Mouse (Mus musculus) small intestine, adult 2 months (tissue): Measurements from ENCODE around the gene Atp13a3.

Experiments used
- CTCF ChIP-seq: fragments of 200-500 bp; IDR thresholded peaks from 2 replicates; pipeline ENCODE4 v1.5.1; 2012; ENCODE audit warnings: low read depth, mild to moderate bottlenecking, control low read depth, inconsistent platforms, low read length, moderate library complexity, mixed read lengths; ENCODE audit not compliant: insufficient replicate concordance, insufficient read length; ENCODE audit errors: extremely low read depth
- POLR2A ChIP-seq: fragments of 200-500 bp; IDR thresholded peaks from 2 replicates; pipeline ENCODE4 v1.6.1; 2012; ENCODE audit warnings: low read depth, mild to moderate bottlenecking, control low read depth, inconsistent platforms, low read length, moderate library complexity

DNA sequence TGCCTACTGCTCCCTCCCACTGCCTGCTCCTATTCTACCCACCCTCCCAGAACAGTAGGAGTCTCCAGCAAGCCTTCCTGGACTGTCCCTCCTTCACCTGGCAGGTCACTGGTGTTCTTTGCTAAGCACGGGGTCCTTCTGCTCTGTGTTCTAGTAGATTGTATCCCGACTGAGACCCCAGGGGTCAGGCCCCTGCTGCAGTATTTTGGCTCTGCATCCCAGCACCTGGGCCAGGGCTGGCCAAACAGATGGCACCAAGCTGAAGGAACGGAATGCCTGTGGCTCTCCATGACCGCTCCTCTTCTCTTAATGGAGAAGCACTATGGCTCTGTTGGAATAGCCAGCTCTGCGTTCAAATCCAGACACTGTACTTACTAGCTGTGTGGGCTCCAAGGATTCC, 139.2 kb downstream of the Atp13a3 start:
- TF ChIP-seq CTCF = no peak
- TF ChIP-seq POLR2A = no peak
